Mouse (Mus musculus) layer of hippocampus, adult 11-12 months (tissue): ENCODE measurements at regions not wholly inside any gene's neighbourhood (a gene's known extent, or its start where the extent isn't known, plus 50 kb on each side); places are given as distances from the start of the nearest gene placed in this dataset.
"Not testable (repeated sequence)": the region's sequence is repeated elsewhere in the genome, so short reads cannot be mapped to it uniquely, and the experiment has no call there.

Source experiments
- DNase-seq: peaks from one replicate; pipeline ENCODE4 v3.0.0; 2022; ENCODE audit warnings: low spot score

DNA sequence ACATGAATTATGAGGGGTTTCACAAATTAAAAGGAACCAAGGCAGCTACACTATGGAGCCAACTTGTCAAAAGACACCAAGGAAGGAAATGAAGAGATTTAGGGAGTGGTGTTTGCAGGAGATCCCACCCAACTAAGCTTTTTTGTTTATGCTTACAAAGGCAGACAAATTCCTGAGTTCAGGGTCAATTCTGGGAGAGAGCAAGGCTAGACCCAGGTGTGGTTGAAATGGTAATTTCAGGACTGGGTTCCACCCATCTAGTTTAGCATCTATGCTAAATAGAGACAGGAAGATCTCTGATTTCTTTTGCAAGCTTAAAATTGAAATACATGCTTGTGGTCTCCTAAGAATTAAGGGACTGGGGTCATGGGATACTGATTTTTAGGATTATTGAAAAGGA, 286.0 kb upstream of the Pcdh17 start:
- no peak for DNase-seq

DNA sequence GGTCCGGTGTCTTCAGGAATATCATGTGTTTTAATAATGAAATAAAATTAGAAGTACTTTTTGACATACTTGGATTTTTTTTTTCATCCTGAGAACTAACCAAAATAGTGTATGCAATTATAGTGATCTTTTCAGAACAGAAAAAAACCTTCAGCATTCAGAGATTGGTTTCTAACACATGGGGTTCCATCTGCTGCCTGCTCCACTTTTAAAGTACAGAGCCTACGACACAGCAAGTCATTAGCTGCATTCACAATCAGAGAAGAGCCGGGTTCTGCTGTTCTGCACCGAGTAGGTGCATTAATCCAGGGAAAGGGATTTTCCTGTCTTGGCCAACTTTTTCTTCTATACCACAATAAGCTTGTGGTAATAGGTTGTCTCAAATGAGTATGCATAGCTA, 267.9 kb upstream of the Pcdh17 start:
- peak; percentile 67 for DNase-seq

- DNase-seq: no peak
These were observed 232.4 kb upstream of the Pcdh17 start for GRCm38 (mm10) chr14:84210949-84211348.

DNA sequence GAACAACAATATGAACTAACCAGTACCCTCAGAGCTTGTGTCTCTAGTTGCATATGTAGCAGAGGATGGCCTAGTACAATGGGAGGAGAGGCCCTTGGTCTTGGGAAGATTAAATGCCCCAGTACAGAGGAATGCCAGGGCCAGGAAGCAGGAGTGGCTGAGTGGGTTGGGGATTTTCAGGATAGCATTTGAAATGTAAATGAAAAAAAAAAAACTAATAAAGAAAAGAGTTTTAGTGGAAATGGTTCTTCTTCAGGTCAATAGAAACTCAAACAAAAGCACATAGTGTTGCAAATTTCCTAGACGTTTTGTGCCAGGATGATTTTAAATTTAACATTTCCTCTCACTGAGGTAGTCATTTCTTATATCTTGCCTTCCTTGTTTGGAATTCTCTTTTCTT, 220.4 kb upstream of the Pcdh17 start:
- DNase-seq: no peak

GRCm38 (mm10) chr14:84223924-84224323, 219.4 kb upstream of the Pcdh17 start:
- DNase-seq: no peak

DNA sequence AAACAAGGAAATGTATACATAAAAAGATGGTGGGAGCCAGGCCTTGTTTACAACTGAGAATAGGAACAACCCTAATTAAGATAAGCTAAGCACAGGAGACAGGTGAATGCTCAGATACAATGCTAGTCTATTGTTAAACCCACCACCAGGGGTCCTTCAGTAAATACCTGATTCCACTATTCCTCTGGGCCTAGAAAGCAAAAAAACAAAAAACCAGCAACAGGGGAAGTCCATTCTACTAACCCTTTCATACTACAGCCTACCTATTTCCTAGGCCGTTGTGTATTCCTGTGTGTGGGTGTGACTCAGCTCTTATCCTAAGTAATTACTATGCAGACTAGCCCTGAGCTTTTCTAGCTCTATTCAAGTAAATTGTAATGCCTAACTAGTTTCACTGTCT, 195.4 kb upstream of the Pcdh17 start:
- not testable (repeated sequence) for DNase-seq

GRCm38 (mm10) chr14:84252583-84252982, 190.8 kb upstream of the Pcdh17 start:
- DNase-seq: no peak

- DNase-seq: peak; percentile 36
These were observed 185.7 kb upstream of the Pcdh17 start for GRCm38 (mm10) chr14:84257671-84258070.

GRCm38 (mm10) chr14:84258633-84259032, 184.7 kb upstream of the Pcdh17 start:
- no peak for DNase-seq

- no peak for DNase-seq
These were observed 179.4 kb upstream of the Pcdh17 start for GRCm38 (mm10) chr14:84263936-84264335.

- no peak for DNase-seq
These were observed 177.1 kb upstream of the Pcdh17 start for GRCm38 (mm10) chr14:84266217-84266616.

DNA sequence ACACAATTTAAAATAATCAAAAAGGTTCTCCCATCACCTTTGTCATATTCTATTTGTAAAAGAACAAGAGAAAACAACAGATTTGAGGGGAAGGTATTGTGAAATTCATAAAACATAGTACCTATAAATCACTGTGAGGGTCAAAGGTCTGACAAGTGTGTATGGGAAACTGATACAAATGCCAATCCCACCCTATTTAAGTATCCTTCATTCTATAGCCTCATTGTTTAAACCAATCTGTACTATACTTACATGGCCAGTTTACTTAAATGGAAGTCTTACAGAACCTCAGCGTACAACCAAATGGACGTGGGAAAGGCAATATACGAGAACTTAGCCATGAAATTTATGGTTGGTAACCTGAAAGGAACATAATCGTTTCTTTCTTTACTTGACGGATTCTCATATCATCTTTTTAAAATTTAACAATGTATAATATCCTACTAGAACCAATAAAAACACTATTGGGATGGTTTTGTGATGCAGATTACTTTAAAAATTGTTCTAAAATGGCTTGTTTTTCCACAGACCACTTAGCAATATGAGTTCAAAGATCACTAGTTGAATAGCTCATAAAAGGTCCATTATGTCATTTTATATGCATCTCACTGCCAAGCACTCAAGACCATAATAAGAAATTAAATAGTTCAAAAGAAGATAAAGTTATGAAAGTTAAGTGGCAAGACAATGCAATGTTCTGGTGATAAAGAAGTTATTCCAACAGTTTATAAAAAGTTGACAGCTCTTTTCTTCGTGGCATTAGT, 159.7 kb upstream of the Pcdh17 start:
- DNase-seq: no peak

DNA sequence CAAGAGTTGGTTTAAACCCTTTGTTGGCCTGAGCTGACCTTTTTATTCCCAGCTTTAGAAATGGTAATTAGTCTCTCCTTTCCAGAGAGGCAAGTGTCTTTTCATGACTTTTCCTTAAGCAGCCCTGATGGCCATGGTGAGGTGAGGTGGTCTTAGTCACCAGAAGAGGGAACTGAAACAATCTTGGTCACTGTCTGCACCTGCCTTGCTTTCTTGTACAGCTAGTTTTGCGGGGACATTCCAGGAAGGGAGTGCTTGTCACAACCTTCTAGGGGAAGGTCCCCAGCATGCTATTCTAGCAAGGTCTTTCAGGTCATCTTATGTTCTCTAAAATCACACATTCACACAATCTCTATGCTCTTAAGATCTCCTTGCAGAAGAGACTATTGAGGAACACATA, 122.6 kb upstream of the Pcdh17 start:
- no peak for DNase-seq

GRCm38 (mm10) chr14:84339604-84340003, 103.8 kb upstream of the Pcdh17 start:
- no peak for DNase-seq
